Mouse (Mus musculus): ENCODE results near the gene Vmn1r158.
"Not testable (repeated sequence)": the region's sequence is repeated elsewhere in the genome, so short reads cannot be mapped to it uniquely, and the experiment has no call there.

Gene Vmn1r158

DNA sequence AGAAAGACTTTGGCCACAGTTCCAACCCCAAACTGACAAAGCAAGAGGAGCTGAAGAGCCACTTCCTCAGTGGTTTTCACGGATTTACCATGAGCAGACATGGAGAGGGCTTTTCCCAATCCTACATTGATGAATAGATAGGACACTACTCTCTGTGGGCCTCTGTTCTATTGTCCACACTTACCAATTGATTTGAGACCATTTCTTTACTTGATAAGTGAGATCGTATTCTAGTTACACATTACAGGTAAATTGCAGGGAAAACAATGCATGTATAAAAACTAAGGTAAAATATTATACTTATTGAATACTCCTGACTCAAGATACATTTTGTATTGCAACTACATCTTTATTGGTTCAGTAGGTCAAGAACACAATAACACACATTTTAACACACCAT lies at the start of gene Vmn1r158:
Gene Vmn1r158, minus strand, starts transcription at position 101 of the 400 bp plus-strand sequence.
- DNase-seq (ENCODE audit: low spot score in 2 of 2), result not testable (repeated sequence)

DNA sequence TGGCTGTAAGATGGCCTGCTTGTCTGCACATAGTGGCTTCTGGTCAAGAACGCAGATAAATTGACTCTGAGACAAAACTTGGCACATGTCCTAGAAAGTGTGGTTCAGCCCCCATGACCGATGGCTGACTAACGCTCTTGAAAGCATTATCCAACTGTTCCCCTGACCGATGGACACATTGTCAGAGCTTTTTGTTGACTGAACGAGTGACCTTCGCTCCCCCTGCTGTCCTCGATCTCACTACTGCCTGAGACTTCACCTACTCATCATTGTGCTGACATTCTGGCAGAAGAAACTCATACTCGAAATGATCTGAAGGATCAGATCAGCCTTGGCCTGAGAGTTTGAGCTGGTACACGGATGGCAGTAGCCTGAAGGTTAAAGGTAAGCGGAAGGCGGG lies 14.6 kb downstream of the Vmn1r158 start:
- DNase-seq (ENCODE audit: low spot score in 2 of 2), result not testable (repeated sequence)

DNA sequence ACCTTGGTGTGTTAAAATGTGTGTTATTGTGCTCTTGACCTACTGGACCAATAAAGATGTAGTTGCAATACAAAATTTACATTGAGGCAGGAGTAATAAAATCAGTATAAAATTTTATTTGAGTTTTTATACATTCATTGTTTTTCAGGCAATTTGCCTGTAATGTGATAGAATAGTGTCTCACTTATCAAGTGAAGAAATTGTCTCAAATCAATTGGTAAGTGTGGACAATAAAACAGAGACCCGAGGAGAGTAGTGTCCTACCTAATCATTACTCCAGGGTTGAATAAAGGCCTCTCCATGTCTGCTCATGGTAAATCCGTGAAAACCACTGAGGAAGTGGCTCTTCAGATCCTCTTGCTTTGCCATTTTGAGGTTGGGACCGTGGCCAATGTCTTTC lies 29.2 kb downstream of the Vmn1r158 start, which contains the start of gene Vmn1r157:
Gene Vmn1r157, plus strand, starts transcription at position 301 of the 400 bp plus-strand sequence.
- not testable (repeated sequence) for DNase-seq (ENCODE audit: low spot score in 2 of 2)
